Mouse (Mus musculus): ENCODE data around the gene Zmynd8.

DNA sequence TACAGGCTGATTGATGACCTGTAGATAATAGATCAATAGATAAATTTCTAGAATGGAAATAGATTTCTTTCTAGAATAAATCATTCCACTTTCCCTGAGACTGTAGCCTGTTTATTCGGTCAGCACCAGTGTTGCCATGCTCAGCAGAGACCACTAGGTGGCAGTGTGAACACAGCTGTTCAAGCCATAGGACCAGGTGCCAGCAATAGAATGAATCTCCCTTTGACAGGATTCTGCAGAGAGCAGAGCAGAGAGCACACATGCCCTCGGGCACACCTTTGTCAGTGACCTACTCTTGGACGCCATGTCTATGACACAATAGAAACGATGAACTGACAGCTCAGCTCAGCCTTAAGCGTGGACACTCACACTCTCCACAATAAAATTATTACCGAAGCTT, 119.9 kb downstream of the Zmynd8 start:
- TF ChIP-seq ZNF384 (IDR thresholded peaks at IDR 0.05; ENCODE audit: low read depth, low read length) (no peak), MAFK (IDR thresholded peaks at IDR 0.05; ENCODE audit: insufficient read depth, low read depth, low read length) (no peak)

Measured in ES-E14 (cell line).